Mouse (Mus musculus): ENCODE results near the gene Hspa1b. TPM values are rescaled to one million over a fixed set of nuclear protein-coding genes. Genes with fewer than 3 reads are reported as not detected.
"Not testable (repeated sequence)": the region's sequence is repeated elsewhere in the genome, so short reads cannot be mapped to it uniquely, and the experiment has no call there.

The Hspa1b gene
- polyA plus RNA-seq, 1 experiment = 20.9 TPM

- TF ChIP-seq CTCF (IDR thresholded peaks at IDR 0.05; ENCODE audit: borderline replicate concordance, insufficient read depth, low read length) = no peak
- TF ChIP-seq POLR2A (IDR thresholded peaks at IDR 0.05; ENCODE audit: low read depth, low read length) = peak; percentile 85
- peak within 1 kb of the TSS; percentile 81 for H3K4me3 ChIP-seq (ENCODE audit: insufficient read depth, low read length)
- peaks cover 6% of the 10 kb centered on the region; the same call in 1 of the 2 replicates for H3K4me1 ChIP-seq (ENCODE audit: control insufficient read depth, insufficient read depth, low read length)
- H3K27ac ChIP-seq (ENCODE audit: insufficient read depth, low read length) = peak within 1 kb of the TSS; percentile 96
These were observed 41.8 kb upstream of the Hspa1b start, which contains the start of gene Vars for GRCm38 (mm10) chr17:35000717-35001451. Gene Vars, plus strand, starts transcription at chr17:35000987.

DNA sequence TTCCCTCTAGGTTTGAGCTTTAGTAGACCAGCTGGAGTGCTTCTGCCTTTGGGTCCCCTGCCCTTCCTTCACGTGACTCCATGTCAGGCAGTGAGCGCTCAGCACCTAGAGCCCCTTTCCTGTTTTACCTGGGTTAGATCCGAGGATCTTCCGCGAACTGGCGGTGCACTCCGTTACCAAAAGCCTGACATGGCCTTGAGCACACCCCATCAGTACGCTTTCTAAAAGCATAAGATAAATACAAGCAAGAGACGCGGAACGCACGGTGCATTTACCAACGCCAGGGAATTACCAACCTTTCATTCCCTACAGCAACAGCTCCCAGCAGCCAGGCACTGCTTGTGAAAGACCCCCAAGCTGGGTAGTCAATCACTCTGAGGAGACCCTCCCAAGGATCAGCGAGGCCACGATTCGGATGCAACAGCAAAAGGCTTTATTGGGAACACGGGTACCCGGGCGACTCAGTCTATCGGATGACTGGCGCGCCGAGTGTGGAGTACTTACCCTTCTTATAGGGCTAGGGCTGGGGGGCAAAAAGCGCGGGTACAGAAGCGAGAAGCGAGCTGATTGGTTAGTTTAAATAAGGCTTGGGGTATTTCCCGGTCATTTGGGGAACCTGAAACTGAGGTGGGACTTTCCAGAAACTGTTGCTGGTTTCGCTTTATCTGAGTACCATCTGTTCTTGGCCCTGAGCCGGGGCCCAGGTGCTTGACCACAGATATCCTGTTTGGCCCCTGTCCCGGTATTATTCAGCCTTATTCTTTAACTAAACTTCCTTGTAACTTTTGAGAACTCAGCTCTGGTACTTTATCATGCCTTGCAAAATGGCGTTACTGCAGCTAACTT is 41.1 kb upstream of the Hspa1b start:
- peak; percentile 48 for TF ChIP-seq POLR2A (IDR thresholded peaks at IDR 0.05; ENCODE audit: low read depth, low read length)
- H3K4me1 ChIP-seq (ENCODE audit: control insufficient read depth, insufficient read depth, low read length) = not testable (repeated sequence)
- H3K4me3 ChIP-seq (ENCODE audit: insufficient read depth, low read length) = peak overlapping the region; percentile 81
- H3K27ac ChIP-seq (ENCODE audit: insufficient read depth, low read length) = peak overlapping the region; percentile 96

DNA sequence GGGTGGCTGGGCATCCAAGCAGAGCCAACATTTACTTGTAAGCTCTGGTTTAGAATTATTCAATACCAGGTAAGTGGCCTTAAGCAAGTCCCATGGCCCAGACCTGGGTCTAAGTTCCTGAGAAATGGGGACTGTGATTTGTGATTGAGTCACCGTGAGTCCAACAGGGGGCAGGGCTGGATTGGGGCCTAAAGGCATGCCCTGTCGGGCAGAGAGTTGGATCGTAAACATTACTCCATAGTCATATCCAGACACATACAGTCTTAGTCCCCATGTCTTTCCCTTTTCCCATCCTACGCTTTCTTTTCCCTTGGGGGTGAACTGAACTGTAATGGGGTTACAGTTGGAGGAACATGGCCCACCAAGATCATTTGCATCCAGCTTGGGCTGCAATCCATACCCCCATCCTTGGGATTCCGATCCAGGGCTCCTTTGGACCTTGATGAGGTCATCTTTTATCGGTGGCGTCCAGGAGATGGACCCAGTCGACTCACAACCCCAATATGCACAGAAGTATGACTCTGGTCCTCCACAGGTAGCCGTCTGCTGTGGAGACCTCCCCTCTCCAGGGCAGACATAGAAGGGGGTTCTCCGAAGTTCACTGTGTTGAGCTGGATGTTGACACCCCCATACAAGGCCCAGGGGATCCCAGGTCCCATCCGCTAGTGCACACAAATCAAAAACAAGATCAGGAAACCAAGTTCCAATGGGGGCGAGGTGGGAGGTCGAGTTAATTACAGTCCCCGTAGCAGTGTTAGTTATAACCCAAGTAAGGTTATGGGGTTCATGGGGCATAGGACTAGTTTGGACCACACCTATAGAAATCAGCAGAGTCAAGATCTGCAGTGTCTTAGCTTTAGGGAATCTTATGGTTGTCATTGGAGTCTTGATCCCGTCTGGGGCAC is 39.7 kb upstream of the Hspa1b start:
- Histone ChIP-seq H3K4me3 (ENCODE audit: insufficient read depth, low read length) (no peak overlapping the region; the same call in 1 of the 2 replicates), H3K4me1 (ENCODE audit: control insufficient read depth, insufficient read depth, low read length) (peaks cover 6% of the 10 kb centered on the region; the same call in 1 of the 2 replicates), H3K27ac (ENCODE audit: insufficient read depth, low read length) (no peak overlapping the region)
- TF ChIP-seq CTCF (IDR thresholded peaks at IDR 0.05; ENCODE audit: borderline replicate concordance, insufficient read depth, low read length) (no peak), POLR2A (IDR thresholded peaks at IDR 0.05; ENCODE audit: low read depth, low read length) (no peak)

- Histone ChIP-seq H3K27ac (ENCODE audit: insufficient read depth, low read length) (no peak overlapping the region), H3K4me3 (ENCODE audit: insufficient read depth, low read length) (no peak overlapping the region), H3K4me1 (ENCODE audit: control insufficient read depth, insufficient read depth, low read length) (peaks cover 6% of the 10 kb centered on the region; the same call in 1 of the 2 replicates)
- TF ChIP-seq CTCF (IDR thresholded peaks at IDR 0.05; ENCODE audit: borderline replicate concordance, insufficient read depth, low read length) (no peak), POLR2A (IDR thresholded peaks at IDR 0.05; ENCODE audit: low read depth, low read length) (no peak; the same call in 1 of the 2 replicates)
These were observed 38.1 kb upstream of the Hspa1b start for GRCm38 (mm10) chr17:34997142-34997483.

GRCm38 (mm10) chr17:34996411-34997141 is 37.5 kb upstream of the Hspa1b start:
- no peak overlapping the region for H3K4me3 ChIP-seq (ENCODE audit: insufficient read depth, low read length)
- no peak overlapping the region for H3K27ac ChIP-seq (ENCODE audit: insufficient read depth, low read length)
- TF ChIP-seq CTCF (IDR thresholded peaks at IDR 0.05; ENCODE audit: borderline replicate concordance, insufficient read depth, low read length) (no peak), POLR2A (IDR thresholded peaks at IDR 0.05; ENCODE audit: low read depth, low read length) (0 out of 2 replicates have a peak, but pooled peaks have one; percentile 6)
- peaks cover 6% of the 10 kb centered on the region; the same call in 1 of the 2 replicates for H3K4me1 ChIP-seq (ENCODE audit: control insufficient read depth, insufficient read depth, low read length)

DNA sequence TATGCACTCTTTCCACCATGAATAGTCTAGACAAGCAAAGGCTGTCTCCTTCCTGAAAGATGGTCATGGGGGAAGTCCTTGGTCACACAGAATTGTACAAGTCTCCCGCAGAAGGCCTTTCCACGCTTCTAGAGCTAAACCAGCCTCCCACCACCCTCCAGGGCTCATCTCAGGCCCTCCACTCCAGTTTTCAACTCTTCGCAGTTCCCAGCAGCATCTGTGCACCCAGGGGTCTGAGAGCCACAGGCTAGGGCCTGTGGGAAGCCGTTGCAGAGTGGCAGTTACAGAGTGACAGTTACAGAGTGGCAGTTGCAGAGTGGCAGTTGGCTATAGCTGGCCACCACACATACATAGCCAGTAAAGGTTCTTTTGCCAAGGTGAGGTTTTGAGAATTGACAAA is 36.9 kb upstream of the Hspa1b start:
- not testable (repeated sequence) for H3K4me1 ChIP-seq (ENCODE audit: control insufficient read depth, insufficient read depth, low read length); H3K4me3 ChIP-seq (ENCODE audit: insufficient read depth, low read length); H3K27ac ChIP-seq (ENCODE audit: insufficient read depth, low read length)

- not testable (repeated sequence) for H3K27ac ChIP-seq (ENCODE audit: insufficient read depth, low read length); H3K4me3 ChIP-seq (ENCODE audit: insufficient read depth, low read length); H3K4me1 ChIP-seq (ENCODE audit: control insufficient read depth, insufficient read depth, low read length)
These were observed 36.2 kb upstream of the Hspa1b start for GRCm38 (mm10) chr17:34995192-34995591.

- Histone ChIP-seq H3K4me1 (ENCODE audit: control insufficient read depth, insufficient read depth, low read length) (peaks cover 6% of the 10 kb centered on the region; the same call in 1 of the 2 replicates), H3K4me3 (ENCODE audit: insufficient read depth, low read length) (no peak overlapping the region), H3K27ac (ENCODE audit: insufficient read depth, low read length) (no peak overlapping the region)
- TF ChIP-seq CTCF (IDR thresholded peaks at IDR 0.05; ENCODE audit: borderline replicate concordance, insufficient read depth, low read length) (no peak), POLR2A (IDR thresholded peaks at IDR 0.05; ENCODE audit: low read depth, low read length) (no peak)
These were observed 35.7 kb upstream of the Hspa1b start for GRCm38 (mm10) chr17:34994751-34995150.

DNA sequence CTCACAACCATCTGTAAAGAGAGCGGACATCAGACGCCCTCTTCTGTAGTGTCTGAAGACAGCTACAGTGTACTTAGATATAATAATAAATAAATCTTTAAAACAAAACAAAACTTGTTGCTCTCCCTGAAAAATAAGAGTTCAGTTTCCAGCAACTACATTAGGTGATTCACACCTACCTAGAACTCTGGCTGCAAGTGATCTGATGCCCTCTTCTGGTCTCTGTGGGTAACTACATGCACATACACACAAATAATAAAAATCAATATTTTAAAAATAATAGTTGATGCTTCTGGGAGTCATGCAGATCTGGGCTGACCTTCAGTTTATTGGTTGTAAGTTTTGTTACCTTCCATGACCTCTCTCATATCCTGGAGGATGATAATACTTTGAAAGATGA is 25.2 kb upstream of the Hspa1b start:
- TF ChIP-seq POLR2A (IDR thresholded peaks at IDR 0.05; ENCODE audit: low read depth, low read length) (no peak), CTCF (IDR thresholded peaks at IDR 0.05; ENCODE audit: borderline replicate concordance, insufficient read depth, low read length) (no peak)
- Histone ChIP-seq H3K4me1 (ENCODE audit: control insufficient read depth, insufficient read depth, low read length) (no peaks in the 10 kb centered on the region), H3K27ac (ENCODE audit: insufficient read depth, low read length) (no peak overlapping the region), H3K4me3 (ENCODE audit: insufficient read depth, low read length) (no peak overlapping the region)

Measured in embryonic fibroblast, embryonic 13.5 days (primary cell).